Mouse (Mus musculus) ES-Bruce4 (cell line): Measurements from ENCODE around the gene Adcy1. TPM values are rescaled to one million over a fixed set of nuclear protein-coding genes. Genes with fewer than 3 reads are reported as not detected.

Experiments used
- H3K27ac ChIP-seq: 2 replicates; pipeline ENCODE4 v1.5.1; 2012; ENCODE audit warnings: low read length, inconsistent platforms; ENCODE audit not compliant: insufficient read depth
- H3K27me3 ChIP-seq: 2 replicates; pipeline ENCODE4 v1.6.1; 2012; ENCODE audit warnings: mild to moderate bottlenecking, low read length, inconsistent platforms; ENCODE audit not compliant: control insufficient read depth, poor library complexity, insufficient read depth, severe bottlenecking
- H3K36me3 ChIP-seq: 2 replicates; pipeline ENCODE4 v1.6.1; 2012; ENCODE audit warnings: inconsistent platforms, mild to moderate bottlenecking, low read length, moderate library complexity; ENCODE audit not compliant: control insufficient read depth, poor library complexity, insufficient read depth, severe bottlenecking
- H3K4me1 ChIP-seq: one replicate; pipeline ENCODE4 v1.8.1; 2011; ENCODE audit warnings: low read length; ENCODE audit not compliant: control insufficient read depth, insufficient read depth
- H3K4me3 ChIP-seq: 2 replicates; pipeline ENCODE4 v1.5.1; 2011; ENCODE audit warnings: low read depth, mild to moderate bottlenecking, low read length
- H3K9ac ChIP-seq: 2 replicates; pipeline ENCODE4 v1.6.1; 2012; ENCODE audit warnings: low read depth, mild to moderate bottlenecking, inconsistent platforms; ENCODE audit not compliant: poor library complexity, severe bottlenecking
- H3K9me3 ChIP-seq: replicated peaks from 2 replicates; pipeline ENCODE4 v1.6.1; 2012; ENCODE audit warnings: mild to moderate bottlenecking, low read length, inconsistent platforms; ENCODE audit not compliant: control insufficient read depth, poor library complexity, insufficient read depth, severe bottlenecking
- CTCF ChIP-seq: IDR thresholded peaks from one replicate; pipeline ENCODE4 v1.8.1; 2011; ENCODE audit warnings: low read depth, low read length
- EP300 ChIP-seq: IDR thresholded peaks from 2 replicates; pipeline ENCODE4 v1.6.1; 2011; ENCODE audit warnings: low read depth, low read length; ENCODE audit not compliant: insufficient read depth
- POLR2A ChIP-seq: IDR thresholded peaks from one replicate; pipeline ENCODE4 v1.8.1; 2011; ENCODE audit warnings: low read length; ENCODE audit not compliant: insufficient read depth
- polyA plus RNA-seq: library from polyadenylated mRNA; stranded (reverse); fragments of >200 nt; gene quantifications from 2 replicates; pipeline ENCODE4 v1.2.4, GENCODE M21; 2011; ENCODE audit warnings: low read depth; ENCODE audit not compliant: missing spikeins, insufficient read depth, insufficient read length

Gene Adcy1
- polyA plus RNA-seq, 1 experiment = 5.7 TPM

DNA sequence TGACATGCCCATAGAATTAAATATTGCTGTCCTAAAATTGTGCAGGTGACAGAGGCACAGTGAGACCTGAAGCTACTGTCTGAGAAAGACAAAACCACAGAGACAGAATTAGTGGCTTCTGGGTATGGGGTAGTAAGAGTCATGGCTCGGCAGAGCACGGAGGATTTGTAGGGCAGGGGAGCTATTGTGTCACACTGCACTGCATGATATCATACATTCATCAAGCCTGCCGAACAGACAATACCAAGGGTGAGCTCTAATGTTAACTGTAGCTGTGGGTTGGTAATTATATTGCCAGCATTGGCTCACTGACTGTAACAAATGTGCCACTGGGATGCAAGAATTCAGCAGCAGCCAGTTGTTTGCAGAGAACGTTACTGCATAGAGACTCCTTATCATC, 101.1 kb downstream of the Adcy1 start:
- TF ChIP-seq EP300 = no peak
- Histone ChIP-seq H3K9me3 (no peaks in the 10 kb centered on the region), H3K27ac (no peak overlapping the region), H3K4me1 (no peaks in the 10 kb centered on the region), H3K27me3 (no peaks in the 10 kb centered on the region), H3K4me3 (no peak overlapping the region), H3K9ac (no peak overlapping the region), H3K36me3 (no peaks in the 10 kb centered on the region)

DNA sequence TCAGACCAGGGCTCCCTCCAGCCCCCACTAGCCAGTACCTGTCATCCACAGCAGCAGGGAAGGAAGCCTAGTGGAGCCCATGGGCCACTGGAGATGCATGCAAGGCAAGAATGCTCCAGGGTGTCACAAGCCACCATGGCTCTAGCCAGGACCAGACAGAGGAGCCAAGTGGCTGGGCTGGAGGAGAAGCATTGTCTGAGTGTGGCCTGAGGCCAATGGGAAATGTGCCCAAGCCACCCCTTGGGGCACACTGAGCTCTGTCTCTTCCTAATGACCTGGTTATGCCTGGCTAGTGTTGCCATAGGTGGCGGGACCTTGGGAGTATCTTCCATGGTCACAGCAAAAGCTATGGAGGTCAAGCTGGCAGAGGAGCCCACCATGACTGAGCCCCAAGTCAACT, 106.4 kb downstream of the Adcy1 start:
- H3K27me3 ChIP-seq = no peaks in the 10 kb centered on the region
- H3K36me3 ChIP-seq = no peaks in the 10 kb centered on the region
- no peaks in the 10 kb centered on the region for H3K9me3 ChIP-seq
- H3K4me1 ChIP-seq = no peaks in the 10 kb centered on the region
- no peak overlapping the region for H3K27ac ChIP-seq
- no peak overlapping the region for H3K9ac ChIP-seq
- no peak overlapping the region for H3K4me3 ChIP-seq
- no peak for TF ChIP-seq CTCF
- no peak for TF ChIP-seq POLR2A
- TF ChIP-seq EP300 = no peak

DNA sequence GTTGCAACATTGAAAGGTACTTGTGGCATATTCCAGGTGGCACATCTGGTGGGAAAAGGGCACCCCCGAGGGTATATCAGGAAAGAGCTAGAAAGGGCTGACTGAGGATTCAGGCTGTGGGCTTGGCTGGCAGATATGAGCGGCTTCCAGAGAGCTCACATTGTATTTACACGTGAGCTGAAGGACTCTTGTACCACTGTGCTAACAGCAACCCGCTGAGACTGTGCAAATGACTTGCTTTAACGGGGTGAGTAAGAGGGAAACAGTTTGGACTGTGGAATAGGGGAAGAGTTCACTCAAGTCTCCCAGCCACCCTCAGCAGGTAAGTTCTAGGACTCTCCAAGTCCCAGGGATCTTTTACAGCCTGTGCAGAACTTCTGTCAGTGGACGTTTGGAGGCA, 110.4 kb downstream of the Adcy1 start:
- no peak overlapping the region for H3K4me3 ChIP-seq
- no peak overlapping the region for H3K9ac ChIP-seq
- H3K36me3 ChIP-seq = no peaks in the 10 kb centered on the region
- no peak overlapping the region for H3K27ac ChIP-seq
- H3K27me3 ChIP-seq = no peaks in the 10 kb centered on the region
- H3K4me1 ChIP-seq = no peaks in the 10 kb centered on the region
- TF ChIP-seq CTCF = no peak
- no peak for TF ChIP-seq EP300
- no peak for TF ChIP-seq POLR2A
- no peaks in the 10 kb centered on the region for H3K9me3 ChIP-seq

DNA sequence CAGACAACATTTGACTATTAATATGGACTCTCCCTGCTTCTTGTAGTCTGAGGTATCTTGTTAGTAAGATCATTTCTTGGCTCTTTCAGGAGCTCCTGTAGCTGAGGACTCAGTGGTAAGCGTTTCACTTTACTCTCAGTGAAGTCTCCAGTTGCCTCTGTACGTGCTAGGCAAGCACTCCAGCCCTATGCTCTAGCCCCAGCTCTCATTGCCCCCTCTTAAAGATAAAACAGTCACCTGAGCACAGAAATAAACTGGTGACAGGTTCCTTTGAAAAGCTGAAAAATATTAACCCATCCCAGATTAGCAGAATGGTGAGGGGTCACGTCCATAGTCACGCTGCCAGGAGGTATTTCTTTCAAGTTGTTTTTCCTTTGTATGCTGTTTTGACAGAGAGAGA, 115.4 kb downstream of the Adcy1 start:
- Histone ChIP-seq H3K4me1 (no peaks in the 10 kb centered on the region), H3K9me3 (0 out of 2 replicates have a peak, but pooled peaks cover 3% of the 10 kb centered on the region), H3K9ac (no peak overlapping the region), H3K4me3 (no peak overlapping the region), H3K27me3 (no peaks in the 10 kb centered on the region), H3K36me3 (no peaks in the 10 kb centered on the region), H3K27ac (no peak overlapping the region)
- TF ChIP-seq CTCF = no peak
- no peak for TF ChIP-seq EP300
- TF ChIP-seq POLR2A = no peak

DNA sequence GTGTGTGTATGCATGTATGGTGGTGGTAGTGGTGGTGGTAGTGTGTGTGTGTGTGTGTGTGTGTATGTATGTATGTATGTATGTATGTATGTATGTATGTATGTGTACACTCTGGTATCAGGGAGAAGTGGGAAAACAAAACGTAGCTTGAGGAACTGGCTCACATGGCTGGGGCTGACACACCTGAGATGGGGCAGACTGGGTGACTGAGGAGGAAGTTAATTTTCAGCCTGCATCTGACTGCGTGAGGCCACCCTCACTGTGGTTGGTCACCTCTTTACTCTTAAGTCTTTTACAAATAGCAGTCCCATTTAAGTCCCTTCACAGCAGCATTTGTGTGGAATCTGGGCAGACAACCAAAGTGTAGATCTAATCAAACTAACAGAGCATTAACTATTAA, 116.0 kb downstream of the Adcy1 start:
- no peaks in the 10 kb centered on the region for H3K36me3 ChIP-seq
- no peak for TF ChIP-seq EP300
- no peak for TF ChIP-seq CTCF
- no peak for TF ChIP-seq POLR2A
- H3K9ac ChIP-seq = no peak overlapping the region
- H3K4me1 ChIP-seq = no peaks in the 10 kb centered on the region
- no peak overlapping the region for H3K4me3 ChIP-seq
- 0 out of 2 replicates have a peak, but pooled peaks cover 3% of the 10 kb centered on the region for H3K9me3 ChIP-seq
- no peaks in the 10 kb centered on the region for H3K27me3 ChIP-seq
- H3K27ac ChIP-seq = no peak overlapping the region

DNA sequence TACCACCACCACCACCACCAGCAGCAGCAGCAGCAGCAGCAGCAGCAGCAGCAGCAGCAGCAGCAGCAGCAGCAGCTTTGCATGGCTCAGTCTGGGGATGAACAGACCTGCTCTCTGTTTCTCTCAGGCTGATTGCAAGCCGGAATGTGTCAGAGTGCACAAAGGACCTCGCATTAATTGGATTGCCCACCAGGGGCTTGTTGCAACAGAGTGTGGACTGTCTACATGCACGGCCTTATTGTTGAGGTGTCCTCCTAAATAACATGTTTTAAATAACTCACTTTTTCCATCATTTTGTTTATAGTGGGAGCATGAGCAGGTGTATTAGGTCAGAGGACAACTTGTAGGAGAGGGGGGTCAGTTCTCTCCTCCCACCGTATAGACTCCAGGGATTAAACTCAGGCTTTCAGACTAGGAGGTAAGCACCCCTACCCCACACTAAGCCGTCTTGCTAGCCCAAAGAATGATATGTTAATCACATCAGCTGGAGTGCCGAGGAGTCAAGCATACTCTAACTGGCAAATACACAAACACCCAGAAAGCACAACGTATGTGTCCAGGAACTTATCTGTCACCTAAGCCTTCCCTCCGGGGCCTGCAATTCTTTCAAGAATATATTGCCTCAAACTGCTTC, 119.2 kb downstream of the Adcy1 start:
- no peaks in the 10 kb centered on the region for H3K36me3 ChIP-seq
- no peak overlapping the region for H3K4me3 ChIP-seq
- TF ChIP-seq POLR2A = no peak
- no peak for TF ChIP-seq CTCF
- no peak for TF ChIP-seq EP300
- no peak overlapping the region for H3K27ac ChIP-seq
- H3K9me3 ChIP-seq = 0 out of 2 replicates have a peak, but pooled peaks cover 3% of the 10 kb centered on the region
- H3K27me3 ChIP-seq = no peaks in the 10 kb centered on the region
- H3K4me1 ChIP-seq = no peaks in the 10 kb centered on the region
- no peak overlapping the region for H3K9ac ChIP-seq
